Mouse (Mus musculus): ENCODE measurements at regions not wholly inside any gene's neighbourhood (a gene's known extent, or its start where the extent isn't known, plus 50 kb on each side); places are given as distances from the start of the nearest gene placed in this dataset.
A peak's percentile ranks its signal among the peaks of the same experiment; 100 is the strongest.
"Not testable (repeated sequence)": the region's sequence is repeated elsewhere in the genome, so short reads cannot be mapped to it uniquely, and the experiment has no call there.

DNA sequence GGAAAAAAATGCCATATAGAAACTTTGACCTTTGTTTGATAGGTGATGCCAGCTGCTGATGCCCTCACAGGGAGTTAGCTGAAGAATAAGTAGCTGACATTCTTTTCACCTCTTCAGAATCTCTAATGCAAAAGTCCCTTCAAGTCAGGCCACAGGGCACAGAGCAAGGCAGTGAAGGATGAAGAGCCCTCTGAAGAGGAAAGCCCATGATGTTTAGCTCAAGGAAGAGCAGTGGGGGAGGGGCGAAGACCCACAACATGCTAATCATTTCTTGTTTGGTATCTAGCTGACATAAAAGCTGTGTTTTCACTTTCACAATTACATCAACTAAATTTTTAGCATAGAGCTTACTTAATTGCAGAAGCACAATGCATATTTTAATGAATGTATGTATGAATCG lies 1108.4 kb downstream of the Trim52 start:
- no peaks in the 10 kb centered on the region for H3K36me3 ChIP-seq (ENCODE audit: control insufficient read depth, insufficient read depth, low read length)
- no peaks in the 10 kb centered on the region for H3K27me3 ChIP-seq (ENCODE audit: control insufficient read depth, insufficient read depth, low read length)
- no peaks in the 10 kb centered on the region for H3K4me1 ChIP-seq (ENCODE audit: control insufficient read depth, insufficient read depth, low read length)
- no peak overlapping the region for H3K27ac ChIP-seq (ENCODE audit: low read depth, low read length)
- no peak for DNase-seq (ENCODE audit: low spot score, missing footprints)
- no peak overlapping the region for H3K4me2 ChIP-seq
- 83% methylated on average over 2 of the region's 2 CpGs for WGBS
- peak; percentile 57; the same call in 1 of the 2 replicates for ATAC-seq (ENCODE audit: low FRiP score)
- H3K9ac ChIP-seq (ENCODE audit: low read length), result no peak overlapping the region
- H3K4me3 ChIP-seq (ENCODE audit: low read depth, low read length), result no peak overlapping the region
- no peaks in the 10 kb centered on the region for H3K9me3 ChIP-seq (ENCODE audit: control insufficient read depth, low read length)

DNA sequence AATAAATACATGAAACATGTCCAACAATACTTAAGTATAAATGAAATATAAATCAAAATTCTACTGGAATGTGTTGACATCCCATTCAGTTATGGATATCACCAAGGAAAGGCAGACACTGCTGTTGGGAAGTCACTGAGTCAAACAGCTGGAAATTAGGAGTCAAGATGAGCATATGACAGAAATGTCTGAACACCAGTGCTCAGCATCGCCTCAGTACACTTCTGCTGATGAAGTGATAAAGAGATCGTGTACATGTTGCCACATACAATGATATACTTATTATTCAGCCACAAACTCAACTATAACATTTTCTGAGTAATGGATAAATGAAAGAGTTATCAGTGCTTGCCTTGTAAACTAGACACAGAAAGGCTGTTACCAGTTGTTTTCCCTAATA lies 1158.2 kb downstream of the Trim52 start:
- ATAC-seq (ENCODE audit: low FRiP score), result no peak
- no peaks in the 10 kb centered on the region for H3K9me3 ChIP-seq (ENCODE audit: control insufficient read depth, low read length)
- H3K4me3 ChIP-seq (ENCODE audit: low read depth, low read length), result no peak overlapping the region
- no peaks in the 10 kb centered on the region for H3K36me3 ChIP-seq (ENCODE audit: control insufficient read depth, insufficient read depth, low read length)
- H3K27ac ChIP-seq (ENCODE audit: low read depth, low read length), result no peak overlapping the region
- DNase-seq (ENCODE audit: low spot score, missing footprints), result no peak
- H3K9ac ChIP-seq (ENCODE audit: low read length), result no peak overlapping the region
- H3K4me1 ChIP-seq (ENCODE audit: control insufficient read depth, insufficient read depth, low read length), result no peaks in the 10 kb centered on the region
- H3K27me3 ChIP-seq (ENCODE audit: control insufficient read depth, insufficient read depth, low read length), result no peaks in the 10 kb centered on the region
- 89% methylated on average over 2 of the region's 2 CpGs for WGBS
- no peak overlapping the region for H3K4me2 ChIP-seq

DNA sequence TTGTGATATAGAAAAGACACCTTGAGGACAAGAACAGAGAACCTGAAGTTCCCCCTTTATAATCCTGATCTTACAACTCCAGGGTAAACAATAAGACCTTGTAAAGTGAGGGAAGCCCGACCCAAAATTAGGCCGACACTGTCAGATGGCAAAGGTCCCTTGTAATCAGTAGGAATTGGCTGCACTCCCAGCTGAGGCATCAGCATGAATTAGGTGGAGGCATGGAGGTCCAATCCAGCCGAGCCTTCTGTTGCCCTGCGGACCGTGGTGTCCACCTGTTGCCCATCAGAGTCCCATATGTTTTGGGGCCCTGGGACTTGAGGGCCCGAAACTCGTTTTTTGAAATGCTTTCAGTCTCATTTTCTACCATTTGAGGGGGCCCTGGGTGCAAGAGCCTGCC lies 1174.3 kb downstream of the Trim52 start:
- H3K27me3 ChIP-seq (ENCODE audit: control insufficient read depth, insufficient read depth, low read length); H3K4me2 ChIP-seq; H3K27ac ChIP-seq (ENCODE audit: low read depth, low read length); H3K4me1 ChIP-seq (ENCODE audit: control insufficient read depth, insufficient read depth, low read length); H3K9ac ChIP-seq (ENCODE audit: low read length); ATAC-seq (ENCODE audit: low FRiP score); H3K36me3 ChIP-seq (ENCODE audit: control insufficient read depth, insufficient read depth, low read length); DNase-seq (ENCODE audit: low spot score, missing footprints); H3K4me3 ChIP-seq (ENCODE audit: low read depth, low read length); H3K9me3 ChIP-seq (ENCODE audit: control insufficient read depth, low read length): not testable (repeated sequence)
- 87% methylated on average over 7 of the region's 7 CpGs for WGBS

- no peaks in the 10 kb centered on the region for H3K4me1 ChIP-seq (ENCODE audit: control insufficient read depth, insufficient read depth, low read length)
- no peak overlapping the region for H3K4me2 ChIP-seq
- no peak overlapping the region for H3K9ac ChIP-seq (ENCODE audit: low read length)
- no peak overlapping the region for H3K27ac ChIP-seq (ENCODE audit: low read depth, low read length)
- 84% methylated on average over 1 of the region's 1 CpGs for WGBS
- no peaks in the 10 kb centered on the region for H3K27me3 ChIP-seq (ENCODE audit: control insufficient read depth, insufficient read depth, low read length)
- ATAC-seq (ENCODE audit: low FRiP score) (no peak), DNase-seq (ENCODE audit: low spot score, missing footprints) (no peak)
- H3K36me3 ChIP-seq (ENCODE audit: control insufficient read depth, insufficient read depth, low read length), result no peaks in the 10 kb centered on the region
- no peak overlapping the region for H3K4me3 ChIP-seq (ENCODE audit: low read depth, low read length)
- no peaks in the 10 kb centered on the region for H3K9me3 ChIP-seq (ENCODE audit: control insufficient read depth, low read length)
Measured at GRCm38 (mm10) chr14:107329302-107329701, 1223.3 kb downstream of the Trim52 start.

GRCm38 (mm10) chr14:107340205-107340604 lies 1234.2 kb downstream of the Trim52 start:
- Histone ChIP-seq H3K4me3 (ENCODE audit: low read depth, low read length) (no peak overlapping the region), H3K36me3 (ENCODE audit: control insufficient read depth, insufficient read depth, low read length) (no peaks in the 10 kb centered on the region), H3K9me3 (ENCODE audit: control insufficient read depth, low read length) (no peaks in the 10 kb centered on the region), H3K4me1 (ENCODE audit: control insufficient read depth, insufficient read depth, low read length) (no peaks in the 10 kb centered on the region), H3K9ac (ENCODE audit: low read length) (no peak overlapping the region), H3K27ac (ENCODE audit: low read depth, low read length) (no peak overlapping the region), H3K4me2 (no peak overlapping the region), H3K27me3 (ENCODE audit: control insufficient read depth, insufficient read depth, low read length) (no peaks in the 10 kb centered on the region)
- ATAC-seq (ENCODE audit: low FRiP score) (no peak), DNase-seq (ENCODE audit: low spot score, missing footprints) (no peak)

DNA sequence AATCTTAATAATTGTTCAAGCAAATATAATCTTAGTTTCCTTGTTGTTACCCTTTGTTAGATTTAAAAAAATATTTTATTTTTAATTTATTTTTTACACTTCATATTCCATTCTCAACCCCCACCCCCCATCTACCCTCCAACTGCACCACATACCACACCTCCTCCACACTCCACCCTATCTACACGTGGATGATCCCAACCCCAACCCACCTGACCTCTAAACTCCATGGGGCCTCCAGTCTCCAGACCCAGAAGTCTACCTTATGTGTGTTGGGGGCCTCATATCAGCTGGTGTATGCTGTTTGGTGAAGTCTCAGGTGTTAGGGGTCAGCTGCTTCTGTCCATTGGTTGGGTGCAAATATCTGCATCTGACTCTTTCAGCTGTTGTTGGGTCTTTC lies 1256.8 kb downstream of the Trim52 start:
- 39% methylated on average over 1 of the region's 1 CpGs for WGBS
- ATAC-seq (ENCODE audit: low FRiP score), result peak; percentile 62

More for the DNA sequence above, 1256.8 kb downstream of the Trim52 start:
- no peak overlapping the region for H3K9ac ChIP-seq (ENCODE audit: low read length)
- H3K4me2 ChIP-seq, result no peak overlapping the region
- DNase-seq (ENCODE audit: low spot score, missing footprints), result no peak
- H3K27ac ChIP-seq (ENCODE audit: low read depth, low read length), result no peak overlapping the region
- no peaks in the 10 kb centered on the region for H3K36me3 ChIP-seq (ENCODE audit: control insufficient read depth, insufficient read depth, low read length)
- no peak overlapping the region for H3K4me3 ChIP-seq (ENCODE audit: low read depth, low read length)
- no peaks in the 10 kb centered on the region for H3K27me3 ChIP-seq (ENCODE audit: control insufficient read depth, insufficient read depth, low read length)
- no peaks in the 10 kb centered on the region for H3K4me1 ChIP-seq (ENCODE audit: control insufficient read depth, insufficient read depth, low read length)
- H3K9me3 ChIP-seq (ENCODE audit: control insufficient read depth, low read length), result no peaks in the 10 kb centered on the region
